Mouse (Mus musculus) liver, postnatal 0 days (tissue): ENCODE data around the gene Ezh1. TPM values are rescaled to one million over a fixed set of nuclear protein-coding genes. Genes with fewer than 3 reads are reported as not detected.

Source experiments
- ATAC-seq: fragments of 200-750 bp; cut with Nextera tagmentation; 2 replicates; pipeline ENCODE4 v1.8.0; 2017; ENCODE audit warnings: mild to moderate bottlenecking, moderate library complexity
- DNase-seq: peaks from one replicate; pipeline ENCODE4 v3.0.0-alpha.2; 2016
- H3K27ac ChIP-seq: fragments of 300-500 bp; sonication (generic); 2 replicates; pipeline ENCODE4 v1.5.1; 2014; ENCODE audit warnings: antibody characterized with exemption, moderate library complexity, mild to moderate bottlenecking, low read depth
- H3K27me3 ChIP-seq: fragments of 300-500 bp; sonication (generic); 2 replicates; pipeline ENCODE4 v1.6.1; 2014; ENCODE audit warnings: low read length, control low read depth, mixed read lengths; ENCODE audit not compliant: insufficient read depth
- H3K36me3 ChIP-seq: fragments of 300-500 bp; sonication (generic); replicated peaks from 2 replicates; pipeline ENCODE4 v1.6.1; 2014; ENCODE audit warnings: mild to moderate bottlenecking, control low read depth, low read length, moderate library complexity, mixed read lengths; ENCODE audit not compliant: insufficient read depth
- H3K4me1 ChIP-seq: fragments of 300-500 bp; sonication (generic); 2 replicates; pipeline ENCODE4 v1.6.1; 2014; ENCODE audit warnings: antibody characterized with exemption, mild to moderate bottlenecking, control low read depth; ENCODE audit not compliant: insufficient read depth
- H3K4me2 ChIP-seq: fragments of 300-500 bp; sonication (generic); 2 replicates; pipeline ENCODE4 v1.6.1; 2014; ENCODE audit warnings: low read depth, mild to moderate bottlenecking, low read length, moderate library complexity, mixed read lengths
- H3K4me3 ChIP-seq: fragments of 300-500 bp; sonication (generic); 2 replicates; pipeline ENCODE4 v1.5.1; 2014; ENCODE audit warnings: low read depth, low read length
- H3K9ac ChIP-seq: fragments of 300-500 bp; sonication (generic); replicated peaks from 2 replicates; pipeline ENCODE4 v1.6.1; 2014; ENCODE audit warnings: mild to moderate bottlenecking, moderate library complexity
- H3K9me3 ChIP-seq: fragments of 300-500 bp; sonication (generic); 2 replicates; pipeline ENCODE4 v1.6.1; 2016; ENCODE audit warnings: mild to moderate bottlenecking, control low read depth, low read length, mixed read lengths
- CTCF ChIP-seq: sonication (generic); IDR thresholded peaks from 2 replicates; pipeline ENCODE4 v1.5.1; 2016; ENCODE audit warnings: antibody characterized with exemption, low read depth
- EP300 ChIP-seq: IDR thresholded peaks from 2 replicates; pipeline ENCODE4 v1.6.1; 2016; ENCODE audit warnings: antibody characterized with exemption, low read depth, mild to moderate bottlenecking
- WGBS: fragments of 180-500 bp; shearing (Covaris S2); extraction: QIAGEN DNeasy Blood & Tissue Kit; methylation state at CpG from one replicate; pipeline ENCODE4 v1.1.7; 2014; ENCODE audit not compliant: insufficient replicate concordance; 5-methylcytosine and 5-hydroxymethylcytosine counted together
- polyA plus RNA-seq: library from polyadenylated mRNA; unstranded; fragments of >200 nt; fragmentation: Nextera tagmentation; extraction: Ambion mirVana; gene quantifications from 2 replicates; pipeline ENCODE4 v1.2.1, GENCODE M21; 2015

Gene Ezh1
- polyA plus RNA-seq, 1 experiment from 2014 or later, result 5.0 TPM

DNA sequence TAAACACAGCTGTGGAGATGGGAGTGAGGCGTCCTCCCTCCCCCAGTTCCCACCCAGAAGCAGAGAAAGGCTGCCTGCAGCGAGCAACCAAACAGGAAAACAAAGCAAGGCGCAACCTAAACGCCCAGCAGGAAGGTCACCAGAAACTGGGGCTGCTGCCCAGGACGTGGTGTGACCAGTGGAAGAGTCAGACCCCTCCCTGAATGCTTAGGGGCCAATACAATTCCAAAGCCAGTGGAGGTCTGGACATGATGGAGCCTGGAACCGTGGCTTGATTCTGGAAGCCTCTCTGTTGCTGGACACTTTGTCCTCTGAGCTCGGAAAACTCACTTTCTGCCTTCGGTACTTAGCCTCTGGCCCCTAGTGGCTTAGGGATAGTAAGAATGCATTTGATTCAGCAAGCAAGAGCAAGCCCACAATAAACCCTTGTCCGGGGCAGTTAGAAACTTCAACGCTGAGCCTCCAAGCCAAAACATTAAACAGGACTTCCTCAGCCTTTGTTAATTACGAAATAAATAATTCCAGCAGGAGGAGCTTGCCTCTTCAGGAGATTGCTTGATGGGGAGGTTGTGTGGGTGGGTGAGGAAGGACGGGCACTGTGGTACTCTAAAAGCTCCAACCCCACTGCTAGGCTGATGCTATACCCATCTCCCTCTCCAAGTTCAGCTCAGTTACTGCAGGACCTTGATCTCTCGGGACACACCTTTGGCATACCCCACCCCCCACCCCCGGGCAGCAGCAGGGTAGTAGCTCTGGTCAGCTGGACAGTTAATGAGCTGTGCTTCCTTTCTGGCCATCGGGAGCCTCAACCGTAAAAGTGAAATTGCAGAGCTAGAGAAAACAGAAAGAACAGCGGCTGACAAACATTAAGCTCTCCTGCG, 5.0 kb upstream of the Ezh1 start:
- Histone ChIP-seq H3K9ac (no peak overlapping the region; the same call in 1 of the 2 replicates), H3K36me3 (no peaks in the 10 kb centered on the region), H3K4me3 (peak overlapping the region; percentile 17; the same call in 1 of the 2 replicates), H3K4me2 (peak overlapping the region; percentile 61), H3K4me1 (peaks cover 12% of the 10 kb centered on the region), H3K9me3 (no peaks in the 10 kb centered on the region), H3K27ac (peak overlapping the region; percentile 80), H3K27me3 (0 out of 2 replicates have a peak, but pooled peaks cover 4% of the 10 kb centered on the region)
- ATAC-seq (peak; percentile 44; the same call in 1 of the 2 replicates), DNase-seq (peak; percentile 26)
- 4% methylated on average over 18 of the region's 18 CpGs for WGBS
- TF ChIP-seq CTCF (no peak), EP300 (no peak)

DNA sequence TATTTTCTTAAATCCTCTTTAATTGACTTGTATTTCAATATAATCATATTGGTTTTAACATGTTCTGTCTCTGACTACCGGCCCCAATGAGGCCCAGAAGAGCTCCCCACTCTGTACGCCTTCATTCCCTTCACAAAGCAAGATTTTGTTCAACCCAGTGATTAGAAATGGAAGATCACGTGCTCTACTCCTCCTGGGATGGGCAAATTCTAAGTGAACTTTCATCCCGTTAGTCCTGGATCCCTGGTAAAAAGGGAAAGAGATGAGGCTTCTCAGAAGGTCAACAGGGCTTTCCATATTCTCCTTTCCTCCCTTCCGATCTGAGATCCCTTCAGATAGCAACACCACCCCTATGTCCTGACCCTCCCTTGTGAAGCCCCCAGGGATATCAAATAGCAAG, 4.3 kb upstream of the Ezh1 start:
- Histone ChIP-seq H3K4me2 (peak overlapping the region; percentile 61; the same call in 1 of the 2 replicates), H3K9me3 (no peaks in the 10 kb centered on the region), H3K9ac (no peak overlapping the region), H3K27me3 (0 out of 2 replicates have a peak, but pooled peaks cover 4% of the 10 kb centered on the region), H3K4me3 (no peak overlapping the region), H3K4me1 (peaks cover 12% of the 10 kb centered on the region), H3K36me3 (no peaks in the 10 kb centered on the region), H3K27ac (peak overlapping the region; percentile 51; the same call in 1 of the 2 replicates)
- WGBS, result 37% methylated on average over 5 of the region's 5 CpGs
- no peak for ATAC-seq
- DNase-seq, result no peak
- TF ChIP-seq CTCF (no peak), EP300 (no peak)

- Histone ChIP-seq H3K4me1 (peaks cover 12% of the 10 kb centered on the region), H3K9ac (no peak overlapping the region), H3K27me3 (0 out of 2 replicates have a peak, but pooled peaks cover 4% of the 10 kb centered on the region), H3K27ac (0 out of 2 replicates have a peak overlapping the region, but pooled peaks have one; percentile 51), H3K9me3 (no peaks in the 10 kb centered on the region), H3K4me2 (no peak overlapping the region), H3K4me3 (no peak overlapping the region), H3K36me3 (no peaks in the 10 kb centered on the region)
- no peak for TF ChIP-seq EP300
- no peak for TF ChIP-seq CTCF
- ATAC-seq, result no peak
- 45% methylated on average over 2 of the region's 2 CpGs for WGBS
- DNase-seq, result no peak
Observed at GRCm38 (mm10) chr11:101230061-101230511, 3.8 kb upstream of the Ezh1 start.

GRCm38 (mm10) chr11:101229361-101229900, 3.2 kb upstream of the Ezh1 start:
- Histone ChIP-seq H3K4me3 (no peak overlapping the region), H3K4me2 (no peak overlapping the region), H3K27ac (no peak overlapping the region), H3K9ac (no peak overlapping the region), H3K27me3 (0 out of 2 replicates have a peak, but pooled peaks cover 4% of the 10 kb centered on the region), H3K4me1 (peaks cover 18% of the 10 kb centered on the region), H3K36me3 (no peaks in the 10 kb centered on the region), H3K9me3 (no peaks in the 10 kb centered on the region)
- 33% methylated on average over 8 of the region's 8 CpGs for WGBS
- DNase-seq (no peak), ATAC-seq (no peak)
- TF ChIP-seq CTCF (no peak), EP300 (no peak)

- Histone ChIP-seq H3K27ac (peak overlapping the region; percentile 90), H3K27me3 (no peaks in the 10 kb centered on the region), H3K4me3 (peak overlapping the region; percentile 96), H3K36me3 (no peaks in the 10 kb centered on the region), H3K4me1 (peaks cover 20% of the 10 kb centered on the region), H3K4me2 (peak overlapping the region; percentile 98), H3K9ac (peak overlapping the region; percentile 95), H3K9me3 (no peaks in the 10 kb centered on the region)
- WGBS, result 18% methylated on average over 25 of the region's 25 CpGs
- ATAC-seq (no peak; the same call in 1 of the 2 replicates), DNase-seq (no peak)
- TF ChIP-seq CTCF (no peak), EP300 (no peak)
Observed at GRCm38 (mm10) chr11:101225331-101226064, 765 bp downstream of the Ezh1 start.

- DNase-seq (no peak), ATAC-seq (no peak)
- H3K27ac ChIP-seq, result no peak overlapping the region
- H3K27me3 ChIP-seq, result no peaks in the 10 kb centered on the region
- H3K9me3 ChIP-seq, result no peaks in the 10 kb centered on the region
- no peak overlapping the region for H3K4me3 ChIP-seq
- no peaks in the 10 kb centered on the region for H3K36me3 ChIP-seq
- 73% methylated on average over 3 of the region's 3 CpGs for WGBS
- TF ChIP-seq EP300, result no peak
- no peak for TF ChIP-seq CTCF
- H3K9ac ChIP-seq, result no peak overlapping the region
- no peak overlapping the region for H3K4me2 ChIP-seq
- H3K4me1 ChIP-seq, result peaks cover 16% of the 10 kb centered on the region
Observed at GRCm38 (mm10) chr11:101224337-101224736, 1.9 kb downstream of the Ezh1 start.
